Mouse (Mus musculus): Measurements from ENCODE around the gene Pnn.

DNA sequence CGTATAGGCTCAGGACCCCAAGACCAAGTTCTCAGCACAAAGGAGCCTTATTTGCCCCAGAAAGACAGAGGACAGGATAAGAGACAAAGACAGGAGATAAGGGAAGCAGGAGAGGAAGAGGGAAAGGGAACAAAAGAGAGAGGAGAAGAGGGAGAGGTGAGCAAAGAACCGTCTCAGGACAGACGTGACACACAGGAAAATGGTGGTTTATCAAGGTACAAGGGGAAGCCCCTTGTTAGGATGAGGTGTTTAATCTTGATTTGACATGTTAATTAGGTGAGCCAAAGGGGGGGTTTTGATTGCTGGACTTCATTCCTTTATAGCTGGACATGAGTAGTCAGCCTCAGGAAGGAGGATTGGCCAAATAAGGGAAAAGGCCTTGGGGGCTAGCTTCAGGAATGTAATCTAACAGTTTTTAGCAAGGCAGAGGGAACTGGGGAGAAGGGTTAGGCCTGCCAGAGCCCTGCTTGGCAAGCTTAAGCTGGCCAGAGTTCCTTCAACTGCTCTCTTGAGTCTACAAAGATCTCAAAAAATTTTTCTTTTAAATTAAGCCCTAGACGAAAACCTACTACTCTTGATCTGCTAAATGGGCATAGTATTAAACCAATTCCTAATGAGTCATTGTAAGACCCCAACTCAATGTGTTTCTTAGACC lies 11.4 kb upstream of the Pnn start:
- TF ChIP-seq CTCF (IDR thresholded peaks at IDR 0.05 in 2 of 3, conservative IDR thresholded peaks at IDR 0.05 in 1 of 3; ENCODE audit: control insufficient read depth in 1 of 3, insufficient read depth in 1 of 3, low read depth in 2 of 3, low read length in 3 of 3, poor library complexity in 1 of 3, severe bottlenecking in 1 of 3) (no peak), POLR2AphosphoS5 (IDR thresholded peaks at IDR 0.05; ENCODE audit: borderline replicate concordance, low read depth, low read length) (no peak), EP300 (IDR thresholded peaks at IDR 0.05; ENCODE audit: low read depth in 1 of 2, low read length in 2 of 2) (no peak), ZMIZ1 (IDR thresholded peaks at IDR 0.05; ENCODE audit: low read depth, low read length) (no peak), NELFE (IDR thresholded peaks at IDR 0.05; ENCODE audit: low read depth, low read length) (no peak), JUND (IDR thresholded peaks at IDR 0.05; ENCODE audit: low read depth, low read length) (no peak), TAL1 (IDR thresholded peaks at IDR 0.05; ENCODE audit: low read length) (no peak)

Data from MEL (cell line).